Mouse (Mus musculus): ENCODE results near the gene Tctex1d2.

The Tctex1d2 gene

GRCm38 (mm10) chr16:32472276-32473015 is 52.9 kb downstream of the Tctex1d2 start:
- DNase-seq = no peak

- no peak for DNase-seq
Measured at GRCm38 (mm10) chr16:32477315-32477714, 57.8 kb downstream of the Tctex1d2 start.

Measured in thymus, adult 18-20 months (tissue).